Mouse (Mus musculus): ENCODE results near the gene Rtkn2. TPM values are rescaled to one million over a fixed set of nuclear protein-coding genes. Genes with fewer than 3 reads are reported as not detected.
"Not testable (repeated sequence)": the region's sequence is repeated elsewhere in the genome, so short reads cannot be mapped to it uniquely, and the experiment has no call there.

Gene Rtkn2
- polyA plus RNA-seq, 1 experiment from 2014 or later = 13.0 TPM

DNA sequence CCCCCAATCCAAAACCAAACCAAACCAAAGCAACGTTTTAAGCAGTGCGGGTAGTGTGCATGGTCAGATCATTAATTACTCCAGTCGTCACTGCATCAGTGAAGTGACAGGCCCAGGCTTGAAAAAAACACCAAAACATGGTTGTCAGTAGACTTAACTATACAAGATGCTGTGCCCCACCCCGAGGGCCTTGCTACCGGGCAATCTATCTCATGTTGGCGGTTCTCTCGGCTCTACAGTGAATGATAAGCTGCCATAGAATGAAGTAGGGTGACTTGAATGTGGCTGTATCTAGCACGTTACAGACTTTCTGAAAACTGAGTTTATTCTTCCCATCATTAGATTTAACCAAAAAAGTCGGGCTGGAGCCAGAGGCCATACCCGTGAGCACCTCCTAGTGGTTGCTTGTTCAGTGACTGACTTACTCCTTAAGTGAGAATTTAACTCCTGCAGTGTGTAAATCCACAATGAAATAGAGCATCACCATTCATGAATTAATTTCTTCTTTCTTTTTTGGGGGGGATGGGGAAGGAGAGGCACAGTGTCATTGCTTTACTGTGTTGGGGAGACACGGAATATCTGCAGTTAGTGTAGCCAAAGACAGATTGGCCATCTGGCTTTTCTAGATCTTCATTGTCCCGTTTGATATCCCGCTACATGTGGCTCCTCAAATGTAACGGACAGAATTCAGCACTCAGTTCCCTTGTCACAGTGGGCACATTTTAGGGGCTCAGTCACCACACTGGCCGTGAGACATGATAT, 110.2 kb downstream of the Rtkn2 start:
- H3K4me2 ChIP-seq (replicated peaks) = no peak overlapping the region
- no peaks in the 10 kb centered on the region for H3K9me3 ChIP-seq
- H3K9ac ChIP-seq (replicated peaks) = no peak overlapping the region
- H3K4me1 ChIP-seq = no peaks in the 10 kb centered on the region
- no peak for ATAC-seq (replicated peaks)
- H3K36me3 ChIP-seq = no peaks in the 10 kb centered on the region
- no peaks in the 10 kb centered on the region for H3K27me3 ChIP-seq
- WGBS = 74% methylated on average over 15 of the region's 15 CpGs
- H3K4me3 ChIP-seq = no peak overlapping the region
- no peak overlapping the region for H3K27ac ChIP-seq (replicated peaks)

DNA sequence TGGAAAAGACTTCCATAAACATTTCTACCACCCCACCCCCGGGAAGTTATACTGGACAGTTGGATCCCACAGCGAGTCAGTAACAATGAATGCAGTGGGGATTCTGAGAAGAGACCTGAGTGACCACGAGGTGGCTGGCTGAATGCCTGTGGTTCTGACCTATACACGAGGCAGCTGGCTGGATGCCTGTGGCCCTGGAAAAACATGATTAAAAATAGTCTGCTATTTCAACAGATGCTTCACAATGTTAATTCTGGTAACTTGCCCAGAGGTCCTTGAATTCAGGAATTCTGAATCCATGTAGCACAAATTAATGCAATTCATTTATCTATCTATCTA, 110.8 kb downstream of the Rtkn2 start:
- Histone ChIP-seq H3K9ac (replicated peaks) (no peak overlapping the region), H3K4me1 (no peaks in the 10 kb centered on the region), H3K4me3 (no peak overlapping the region), H3K9me3 (no peaks in the 10 kb centered on the region), H3K4me2 (replicated peaks) (no peak overlapping the region), H3K27me3 (no peaks in the 10 kb centered on the region), H3K36me3 (no peaks in the 10 kb centered on the region), H3K27ac (replicated peaks) (no peak overlapping the region)
- WGBS = 59% methylated on average over 4 of the region's 4 CpGs
- no peak for ATAC-seq (replicated peaks)

DNA sequence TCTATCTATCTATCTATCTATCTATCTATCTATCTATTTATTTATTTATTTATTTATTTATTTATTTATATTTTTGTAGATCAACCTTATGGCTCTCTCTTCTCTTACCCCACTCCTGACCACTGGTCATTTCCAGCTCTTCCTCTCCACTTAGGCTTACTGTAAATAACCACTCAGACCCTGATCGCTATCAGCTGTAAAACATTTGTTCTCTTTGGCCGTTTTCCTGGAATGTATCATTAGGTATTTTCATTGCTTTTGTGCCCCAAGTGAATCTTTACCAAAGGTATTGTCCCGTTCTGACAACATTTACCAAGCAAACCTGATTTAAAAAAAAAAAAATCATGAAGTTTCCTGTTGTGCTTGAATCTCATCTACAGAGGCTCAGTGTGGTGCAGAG, 111.2 kb downstream of the Rtkn2 start:
- Histone ChIP-seq H3K36me3 (no peaks in the 10 kb centered on the region), H3K4me3 (no peak overlapping the region), H3K9ac (replicated peaks) (no peak overlapping the region), H3K4me1 (no peaks in the 10 kb centered on the region), H3K27me3 (no peaks in the 10 kb centered on the region), H3K27ac (replicated peaks) (no peak overlapping the region), H3K4me2 (replicated peaks) (no peak overlapping the region), H3K9me3 (no peaks in the 10 kb centered on the region)
- 89% methylated on average over 3 of the region's 3 CpGs for WGBS
- no peak for ATAC-seq (replicated peaks)

DNA sequence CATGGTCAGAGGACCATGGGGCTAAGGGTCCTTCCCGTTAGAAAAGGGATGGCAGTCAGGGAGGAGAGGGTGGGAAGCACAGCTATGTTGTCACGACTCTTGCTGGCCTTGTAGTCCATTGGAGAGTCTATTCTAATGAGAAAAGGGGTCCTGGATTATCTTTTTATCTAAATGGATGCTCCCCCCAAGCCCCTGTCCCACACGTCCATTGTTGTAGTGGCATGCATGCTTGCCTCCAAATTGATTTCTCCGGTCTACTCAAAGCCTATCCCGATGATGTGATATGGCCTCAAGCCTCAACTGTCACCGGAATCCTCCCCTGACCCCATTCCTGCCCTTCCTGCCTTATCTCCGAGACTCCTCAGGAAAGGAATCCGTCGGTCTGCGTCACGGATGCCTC, 111.6 kb downstream of the Rtkn2 start:
- no peak for ATAC-seq (replicated peaks)
- H3K4me1 ChIP-seq = no peaks in the 10 kb centered on the region
- 94% methylated on average over 11 of the region's 11 CpGs for WGBS

DNA sequence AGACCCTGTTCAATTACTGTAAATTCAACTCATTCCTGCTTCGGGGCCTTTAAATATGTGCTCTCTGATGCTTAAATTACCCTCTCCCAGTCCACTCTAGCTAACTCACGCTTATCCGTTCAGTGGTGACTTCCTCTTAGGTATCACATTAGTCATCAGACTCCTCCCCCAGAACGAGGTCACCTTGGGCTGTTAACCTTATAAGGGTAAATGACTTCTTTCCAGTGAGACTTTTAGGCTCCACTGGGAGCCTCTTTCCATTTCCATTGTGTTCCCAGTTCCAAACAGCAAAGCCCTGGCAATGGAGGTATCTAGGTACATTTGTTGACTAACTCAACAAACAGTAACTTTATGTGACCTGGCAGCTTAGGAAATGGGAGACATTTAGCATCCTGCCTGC, 112.5 kb downstream of the Rtkn2 start:
- no peak overlapping the region for H3K4me3 ChIP-seq
- no peak overlapping the region for H3K27ac ChIP-seq (replicated peaks)
- H3K9me3 ChIP-seq = no peaks in the 10 kb centered on the region
- WGBS = 89% methylated on average over 4 of the region's 4 CpGs
- peaks cover 7% of the 10 kb centered on the region for H3K36me3 ChIP-seq
- H3K27me3 ChIP-seq = no peaks in the 10 kb centered on the region
- no peak overlapping the region for H3K9ac ChIP-seq (replicated peaks)
- H3K4me2 ChIP-seq (replicated peaks) = no peak overlapping the region
- no peaks in the 10 kb centered on the region for H3K4me1 ChIP-seq
- no peak for ATAC-seq (replicated peaks)

More for the DNA sequence above, 111.6 kb downstream of the Rtkn2 start:
- Histone ChIP-seq H3K4me3 (no peak overlapping the region), H3K9me3 (no peaks in the 10 kb centered on the region), H3K4me2 (replicated peaks) (no peak overlapping the region), H3K27me3 (no peaks in the 10 kb centered on the region), H3K27ac (replicated peaks) (no peak overlapping the region), H3K9ac (replicated peaks) (no peak overlapping the region), H3K36me3 (no peaks in the 10 kb centered on the region)

DNA sequence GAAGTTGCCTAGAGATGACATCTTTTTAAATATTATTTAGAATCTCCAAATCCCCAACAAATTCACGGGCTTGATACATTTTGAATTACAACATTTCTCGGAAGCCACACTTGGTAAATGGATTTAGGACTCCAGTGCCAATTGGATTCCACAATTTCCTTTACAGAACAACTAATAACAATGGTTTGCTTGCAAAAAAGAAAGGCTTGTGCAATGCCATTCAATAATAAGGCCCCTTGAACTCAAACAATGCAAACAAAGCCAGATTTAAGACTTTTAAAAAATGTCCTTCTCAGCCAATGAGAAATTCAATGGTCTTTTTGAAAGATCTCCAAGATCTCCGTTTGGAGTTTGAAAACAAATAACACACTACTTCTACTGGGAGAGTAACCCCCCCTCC, 114.1 kb downstream of the Rtkn2 start:
- no peak overlapping the region for H3K4me2 ChIP-seq (replicated peaks)
- ATAC-seq (replicated peaks) = no peak
- H3K4me1 ChIP-seq = no peaks in the 10 kb centered on the region
- no peaks in the 10 kb centered on the region for H3K9me3 ChIP-seq
- 53% methylated on average over 3 of the region's 3 CpGs for WGBS
- no peak overlapping the region for H3K4me3 ChIP-seq
- H3K27ac ChIP-seq (replicated peaks) = no peak overlapping the region
- no peaks in the 10 kb centered on the region for H3K27me3 ChIP-seq
- H3K36me3 ChIP-seq = peaks cover 20% of the 10 kb centered on the region
- H3K9ac ChIP-seq (replicated peaks) = no peak overlapping the region

DNA sequence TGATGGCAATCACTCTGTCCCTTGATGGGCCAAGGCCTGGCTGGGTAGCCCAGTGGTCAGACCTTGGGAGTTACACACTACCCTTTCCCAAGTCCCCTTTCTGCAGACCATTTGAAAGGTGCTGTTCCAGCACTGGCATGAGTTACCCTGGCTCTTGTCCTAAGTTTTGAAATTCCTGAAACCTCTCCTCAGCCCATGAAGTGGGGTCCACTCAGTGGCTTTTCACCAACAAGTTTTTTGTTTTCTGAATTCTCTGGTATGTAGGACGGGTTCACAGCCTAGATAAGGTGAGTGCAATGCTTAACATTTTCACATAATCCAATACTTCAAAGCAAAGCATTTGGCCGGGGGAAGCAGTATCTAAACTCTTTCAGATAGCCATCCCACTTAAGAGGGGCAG, 115.8 kb downstream of the Rtkn2 start:
- Histone ChIP-seq H3K4me3 (no peak overlapping the region), H3K27me3 (no peaks in the 10 kb centered on the region), H3K4me1 (no peaks in the 10 kb centered on the region), H3K4me2 (replicated peaks) (no peak overlapping the region), H3K9ac (replicated peaks) (no peak overlapping the region), H3K36me3 (peaks cover 20% of the 10 kb centered on the region), H3K9me3 (no peaks in the 10 kb centered on the region), H3K27ac (replicated peaks) (no peak overlapping the region)
- WGBS = 87% methylated on average over 2 of the region's 2 CpGs
- ATAC-seq (replicated peaks) = no peak

DNA sequence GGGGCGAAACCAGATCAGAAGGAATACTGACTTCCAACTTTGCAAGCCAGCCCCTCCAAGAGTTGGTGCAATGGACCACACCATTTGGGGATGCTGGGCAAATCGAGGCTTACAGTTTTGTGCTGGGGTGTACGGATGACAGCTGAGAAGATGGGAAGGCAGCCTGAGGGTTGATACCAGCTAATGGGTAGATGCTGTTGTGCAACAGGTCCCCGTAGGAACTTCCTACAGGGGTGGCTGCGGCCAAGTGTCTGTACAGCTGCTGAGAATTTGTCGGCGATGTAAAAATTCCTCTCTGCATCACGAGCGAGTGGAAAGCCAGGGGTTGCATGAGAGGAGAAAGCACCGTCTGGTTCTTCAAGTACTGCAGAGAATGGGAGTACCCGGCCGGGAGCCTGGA, 117.0 kb downstream of the Rtkn2 start:
- no peak overlapping the region for H3K9ac ChIP-seq (replicated peaks)
- H3K4me1 ChIP-seq = no peaks in the 10 kb centered on the region
- ATAC-seq (replicated peaks) = no peak
- H3K36me3 ChIP-seq = peaks cover 20% of the 10 kb centered on the region
- WGBS = 96% methylated on average over 12 of the region's 12 CpGs
- no peaks in the 10 kb centered on the region for H3K27me3 ChIP-seq
- H3K4me3 ChIP-seq = no peak overlapping the region
- no peaks in the 10 kb centered on the region for H3K9me3 ChIP-seq
- no peak overlapping the region for H3K4me2 ChIP-seq (replicated peaks)
- H3K27ac ChIP-seq (replicated peaks) = no peak overlapping the region

DNA sequence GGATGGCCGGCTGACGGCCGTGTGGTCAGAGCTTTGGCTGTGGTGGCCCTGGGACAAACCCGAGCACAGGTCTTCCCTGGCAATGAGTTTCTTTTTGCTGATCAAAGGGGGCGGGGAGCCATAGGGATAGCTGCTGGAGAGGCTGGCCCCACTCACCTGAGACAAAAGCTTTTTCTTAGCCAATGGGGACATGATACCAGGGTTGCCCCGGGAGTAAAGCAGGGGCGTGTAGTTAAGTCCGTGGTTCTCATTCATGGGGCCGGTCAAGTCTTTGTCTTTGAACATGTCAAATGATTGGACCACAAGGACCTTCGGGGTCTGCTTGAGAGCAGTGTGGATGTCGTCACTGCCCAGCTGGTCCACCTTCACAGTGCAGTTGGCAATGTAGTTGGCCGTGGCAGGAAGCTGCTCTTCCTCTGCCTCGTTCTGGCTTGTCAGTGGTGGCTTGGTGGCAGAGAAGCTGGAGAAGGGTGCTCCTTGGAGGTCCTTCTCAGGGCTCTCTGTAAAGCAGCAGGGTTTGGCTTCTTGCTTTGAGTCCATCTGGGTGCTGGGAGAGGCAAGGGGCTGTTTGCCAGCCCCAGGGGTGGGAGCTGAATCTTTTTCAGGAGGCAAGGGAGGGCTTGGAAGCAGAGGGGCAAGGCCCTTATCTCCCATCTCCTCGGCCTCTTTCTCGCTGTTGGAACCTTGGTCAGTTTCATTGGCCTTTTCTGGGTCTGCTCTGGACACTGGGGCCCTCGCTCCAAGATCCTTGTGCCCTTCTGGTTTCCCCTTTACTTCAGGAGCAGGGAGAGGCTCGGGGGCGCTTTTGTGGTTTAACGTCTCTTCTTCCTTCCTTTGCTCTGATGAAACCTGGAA, 118.7 kb downstream of the Rtkn2 start:
- no peak overlapping the region for H3K4me2 ChIP-seq (replicated peaks)
- no peaks in the 10 kb centered on the region for H3K9me3 ChIP-seq
- no peaks in the 10 kb centered on the region for H3K27me3 ChIP-seq
- no peak overlapping the region for H3K27ac ChIP-seq (replicated peaks)
- 92% methylated on average over 19 of the region's 19 CpGs for WGBS
- H3K36me3 ChIP-seq = peaks cover 20% of the 10 kb centered on the region
- no peak overlapping the region for H3K9ac ChIP-seq (replicated peaks)
- no peak overlapping the region for H3K4me3 ChIP-seq
- no peaks in the 10 kb centered on the region for H3K4me1 ChIP-seq
- no peak for ATAC-seq (replicated peaks)

DNA sequence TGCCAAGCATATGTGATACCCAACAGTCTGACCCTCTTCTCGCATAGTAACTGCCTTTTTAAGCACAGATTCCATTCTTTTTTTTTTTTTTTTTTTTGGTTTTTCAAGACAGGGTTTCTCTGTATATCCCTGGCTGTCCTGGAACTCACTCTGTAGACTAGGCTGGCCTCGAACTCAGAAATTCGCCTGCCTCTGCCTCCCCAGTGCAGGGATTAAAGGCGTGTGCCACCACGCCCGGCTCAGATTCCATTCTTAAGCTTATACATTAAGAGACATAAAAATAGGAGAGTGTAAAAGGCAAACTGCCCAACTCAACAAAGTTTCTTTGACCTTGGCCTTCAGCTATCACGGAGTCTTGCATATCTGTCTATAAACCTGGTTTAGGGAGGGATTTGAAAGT, 120.4 kb downstream of the Rtkn2 start:
- peaks cover 20% of the 10 kb centered on the region for H3K36me3 ChIP-seq
- H3K9me3 ChIP-seq; H3K9ac ChIP-seq (replicated peaks); H3K4me3 ChIP-seq; H3K4me2 ChIP-seq (replicated peaks); ATAC-seq (replicated peaks); H3K4me1 ChIP-seq; H3K27ac ChIP-seq (replicated peaks); H3K27me3 ChIP-seq: not testable (repeated sequence)
- 94% methylated on average over 7 of the region's 7 CpGs for WGBS

DNA sequence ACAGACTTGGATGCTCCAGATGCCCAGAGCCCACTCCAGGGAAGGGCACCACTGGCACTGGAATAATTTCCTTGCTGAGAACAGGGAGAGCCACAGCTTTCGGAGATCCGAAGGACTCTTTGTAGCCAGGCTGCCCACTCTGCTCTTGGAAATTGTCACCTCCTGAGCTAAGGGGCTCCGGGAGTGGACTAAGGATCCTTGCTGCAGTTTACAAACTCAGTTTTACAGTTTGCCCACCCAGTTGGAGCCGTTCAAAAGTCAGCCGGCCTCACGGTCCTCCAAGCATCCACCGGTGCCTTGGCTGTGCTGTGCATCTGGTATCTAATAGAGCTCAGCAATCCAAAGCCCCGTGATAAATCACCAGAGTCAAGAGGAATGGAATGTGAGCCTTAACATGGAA, 121.1 kb downstream of the Rtkn2 start:
- WGBS = 95% methylated on average over 8 of the region's 8 CpGs
- H3K36me3 ChIP-seq = peaks cover 20% of the 10 kb centered on the region
- H3K27me3 ChIP-seq = no peaks in the 10 kb centered on the region
- H3K4me1 ChIP-seq = peaks cover 12% of the 10 kb centered on the region
- no peak overlapping the region for H3K4me3 ChIP-seq
- H3K9me3 ChIP-seq = no peaks in the 10 kb centered on the region
- H3K9ac ChIP-seq (replicated peaks) = no peak overlapping the region
- no peak overlapping the region for H3K4me2 ChIP-seq (replicated peaks)
- no peak for ATAC-seq (replicated peaks)
- H3K27ac ChIP-seq (replicated peaks) = no peak overlapping the region

DNA sequence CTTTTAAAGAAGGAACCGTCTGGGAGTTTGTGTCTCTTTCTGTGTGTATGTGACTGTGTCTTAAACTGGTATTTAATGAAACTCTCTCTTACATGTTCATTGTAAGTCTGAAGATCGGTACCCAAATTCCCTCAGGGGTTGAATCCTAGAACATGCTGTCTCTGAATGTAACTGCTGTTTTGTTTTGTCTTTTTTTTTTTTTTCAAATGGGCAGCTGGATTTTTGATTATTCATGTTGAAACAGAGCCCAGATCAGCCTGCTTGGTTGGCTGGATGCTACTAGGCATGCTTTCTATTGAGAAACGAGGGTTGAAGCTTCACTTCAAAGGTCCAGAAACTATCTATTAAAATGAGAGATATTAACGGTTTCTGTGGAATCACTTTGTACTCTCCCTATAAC, 121.9 kb downstream of the Rtkn2 start:
- Histone ChIP-seq H3K4me2 (replicated peaks) (no peak overlapping the region), H3K4me1 (peaks cover 20% of the 10 kb centered on the region), H3K36me3 (peaks cover 18% of the 10 kb centered on the region), H3K27me3 (no peaks in the 10 kb centered on the region), H3K4me3 (no peak overlapping the region), H3K27ac (replicated peaks) (no peak overlapping the region), H3K9me3 (no peaks in the 10 kb centered on the region), H3K9ac (replicated peaks) (no peak overlapping the region)
- WGBS = 72% methylated on average over 4 of the region's 4 CpGs
- ATAC-seq (replicated peaks) = no peak

All from forebrain, embryonic 15.5 days (tissue).